Mouse (Mus musculus): ENCODE data around the gene Mical3. TPM values are rescaled to one million over a fixed set of nuclear protein-coding genes. Genes with fewer than 3 reads are reported as not detected.
A peak's percentile ranks its signal among the peaks of the same experiment; 100 is the strongest.
"Not testable (repeated sequence)": the region's sequence is repeated elsewhere in the genome, so short reads cannot be mapped to it uniquely, and the experiment has no call there.

Gene Mical3
- polyA plus RNA-seq, 1 experiment, result 67.4 TPM

DNA sequence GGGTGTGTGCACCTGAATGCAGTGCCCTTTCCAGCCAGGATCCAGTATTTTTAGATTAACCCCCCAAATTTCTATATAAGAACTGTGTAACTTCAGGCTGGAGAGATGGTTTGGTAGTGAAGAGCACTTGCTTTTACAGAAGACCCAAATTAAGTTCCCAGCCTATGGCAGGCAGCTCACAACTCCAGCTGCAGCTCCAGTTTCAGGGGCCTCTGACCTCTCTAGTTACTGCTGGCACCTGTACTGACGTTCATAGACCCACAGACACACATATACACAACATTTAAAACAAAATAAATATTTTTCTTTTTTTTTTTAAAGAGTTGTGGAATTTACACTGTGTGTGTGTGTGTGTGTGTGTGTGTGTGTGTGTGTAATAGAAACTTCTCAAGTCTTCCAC lies 201.4 kb downstream of the Mical3 start:
- H3K4me3 ChIP-seq (ENCODE audit: insufficient read depth, low read length), result no peak overlapping the region
- TF ChIP-seq POLR2A (IDR thresholded peaks at IDR 0.05; ENCODE audit: extremely low read depth, insufficient read depth, low read length), result no peak
- TF ChIP-seq CTCF (IDR thresholded peaks at IDR 0.05; ENCODE audit: extremely low read depth, insufficient read depth, low read length), result no peak
- H3K4me1 ChIP-seq (ENCODE audit: control insufficient read depth, insufficient read depth, low read length), result no peaks in the 10 kb centered on the region
- no peak overlapping the region for H3K27ac ChIP-seq (ENCODE audit: insufficient read depth, low read length)

DNA sequence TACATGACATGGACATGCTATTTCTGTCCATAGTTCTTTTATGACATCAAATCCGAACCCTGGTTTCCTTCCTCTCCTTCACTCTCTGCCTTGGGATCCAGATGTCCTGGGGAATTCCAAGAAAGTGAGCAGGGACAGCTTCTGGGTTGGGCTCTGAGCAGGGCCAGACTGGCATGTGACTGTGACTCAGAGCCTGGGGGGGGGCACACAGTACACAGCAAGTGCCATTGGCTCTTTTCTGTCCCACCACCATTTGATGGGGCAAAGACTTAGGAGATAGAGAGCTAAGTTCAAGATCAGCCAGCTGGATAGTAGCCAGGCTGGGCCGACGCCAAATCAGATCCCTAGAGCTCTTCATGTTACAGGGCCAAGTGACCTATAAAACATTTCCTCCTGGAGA lies 203.0 kb downstream of the Mical3 start:
- Histone ChIP-seq H3K4me3 (ENCODE audit: insufficient read depth, low read length) (no peak overlapping the region), H3K27ac (ENCODE audit: insufficient read depth, low read length) (no peak overlapping the region), H3K4me1 (ENCODE audit: control insufficient read depth, insufficient read depth, low read length) (no peaks in the 10 kb centered on the region)
- TF ChIP-seq CTCF (IDR thresholded peaks at IDR 0.05; ENCODE audit: extremely low read depth, insufficient read depth, low read length), result no peak
- no peak for TF ChIP-seq POLR2A (IDR thresholded peaks at IDR 0.05; ENCODE audit: extremely low read depth, insufficient read depth, low read length)

DNA sequence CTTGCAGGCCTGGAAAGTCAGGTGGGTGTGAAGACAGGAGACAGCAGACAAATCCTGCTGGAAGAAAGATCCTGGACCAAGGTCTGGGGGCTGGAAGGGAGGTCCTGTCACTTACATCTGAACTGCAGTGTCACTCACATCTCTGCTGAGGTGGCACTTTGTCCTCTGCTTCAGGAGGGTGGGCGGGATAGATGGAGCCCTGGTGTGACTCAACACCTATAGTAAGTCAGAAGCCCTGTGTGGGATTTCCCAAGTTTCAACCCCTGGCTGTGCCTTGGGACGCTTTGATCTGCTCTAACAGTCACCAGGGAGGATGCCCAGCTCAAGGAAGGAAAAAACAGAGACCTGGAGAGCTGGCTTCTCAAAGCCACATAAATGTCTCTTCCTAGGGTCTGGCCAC lies 203.9 kb downstream of the Mical3 start:
- TF ChIP-seq CTCF (IDR thresholded peaks at IDR 0.05; ENCODE audit: extremely low read depth, insufficient read depth, low read length) (no peak), POLR2A (IDR thresholded peaks at IDR 0.05; ENCODE audit: extremely low read depth, insufficient read depth, low read length) (no peak)
- Histone ChIP-seq H3K27ac (ENCODE audit: insufficient read depth, low read length) (no peak overlapping the region), H3K4me1 (ENCODE audit: control insufficient read depth, insufficient read depth, low read length) (no peaks in the 10 kb centered on the region), H3K4me3 (ENCODE audit: insufficient read depth, low read length) (no peak overlapping the region)

DNA sequence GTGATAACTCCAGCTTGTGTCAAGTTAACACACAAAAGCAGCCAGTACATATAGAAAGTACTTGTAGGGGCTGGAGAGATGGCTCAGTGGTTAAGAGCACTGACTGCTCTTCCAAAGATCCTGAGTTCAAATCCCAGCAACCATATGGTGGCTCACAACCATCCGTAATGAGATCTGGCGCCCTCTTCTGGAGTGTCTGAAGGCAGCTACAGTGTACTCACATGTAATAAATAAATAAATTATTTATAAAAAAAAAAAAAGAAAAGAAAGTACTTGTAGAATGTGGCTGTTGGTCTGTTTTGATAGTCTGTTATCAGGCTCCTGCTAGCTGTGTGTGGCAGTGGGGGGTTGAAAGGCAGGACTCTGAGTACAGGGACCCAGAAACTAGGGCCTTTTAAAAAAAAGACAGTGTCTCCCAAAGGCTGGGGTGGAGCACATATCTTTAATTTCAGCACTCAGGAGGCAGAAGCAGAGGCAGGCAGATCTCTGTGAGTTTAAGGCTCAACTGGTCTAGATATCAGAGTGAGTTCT lies 205.9 kb downstream of the Mical3 start:
- not testable (repeated sequence) for H3K4me1 ChIP-seq (ENCODE audit: control insufficient read depth, insufficient read depth, low read length); H3K4me3 ChIP-seq (ENCODE audit: insufficient read depth, low read length); H3K27ac ChIP-seq (ENCODE audit: insufficient read depth, low read length)

DNA sequence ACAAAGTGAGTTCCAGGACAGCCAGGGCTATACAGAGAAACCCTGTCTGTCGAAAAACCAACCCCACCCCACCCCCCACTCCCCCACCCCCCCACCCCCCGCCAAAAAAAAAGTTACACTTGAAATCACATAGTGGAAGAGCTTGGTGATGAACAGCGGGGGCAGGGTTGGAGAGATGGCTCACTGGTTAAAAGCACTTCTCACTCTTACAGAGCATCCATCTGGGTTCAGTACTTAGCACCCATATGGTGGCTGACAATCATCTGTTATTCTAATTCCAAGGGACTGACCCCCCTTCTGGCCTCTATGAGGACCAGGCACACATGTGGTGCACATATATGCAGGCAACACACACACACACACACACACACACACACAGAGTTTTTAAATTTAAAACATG lies 212.8 kb downstream of the Mical3 start:
- Histone ChIP-seq H3K27ac (ENCODE audit: insufficient read depth, low read length) (no peak overlapping the region), H3K4me1 (ENCODE audit: control insufficient read depth, insufficient read depth, low read length) (peaks cover 2% of the 10 kb centered on the region; the same call in 1 of the 2 replicates), H3K4me3 (ENCODE audit: insufficient read depth, low read length) (no peak overlapping the region)
- TF ChIP-seq POLR2A (IDR thresholded peaks at IDR 0.05; ENCODE audit: extremely low read depth, insufficient read depth, low read length), result no peak
- no peak for TF ChIP-seq CTCF (IDR thresholded peaks at IDR 0.05; ENCODE audit: extremely low read depth, insufficient read depth, low read length)

DNA sequence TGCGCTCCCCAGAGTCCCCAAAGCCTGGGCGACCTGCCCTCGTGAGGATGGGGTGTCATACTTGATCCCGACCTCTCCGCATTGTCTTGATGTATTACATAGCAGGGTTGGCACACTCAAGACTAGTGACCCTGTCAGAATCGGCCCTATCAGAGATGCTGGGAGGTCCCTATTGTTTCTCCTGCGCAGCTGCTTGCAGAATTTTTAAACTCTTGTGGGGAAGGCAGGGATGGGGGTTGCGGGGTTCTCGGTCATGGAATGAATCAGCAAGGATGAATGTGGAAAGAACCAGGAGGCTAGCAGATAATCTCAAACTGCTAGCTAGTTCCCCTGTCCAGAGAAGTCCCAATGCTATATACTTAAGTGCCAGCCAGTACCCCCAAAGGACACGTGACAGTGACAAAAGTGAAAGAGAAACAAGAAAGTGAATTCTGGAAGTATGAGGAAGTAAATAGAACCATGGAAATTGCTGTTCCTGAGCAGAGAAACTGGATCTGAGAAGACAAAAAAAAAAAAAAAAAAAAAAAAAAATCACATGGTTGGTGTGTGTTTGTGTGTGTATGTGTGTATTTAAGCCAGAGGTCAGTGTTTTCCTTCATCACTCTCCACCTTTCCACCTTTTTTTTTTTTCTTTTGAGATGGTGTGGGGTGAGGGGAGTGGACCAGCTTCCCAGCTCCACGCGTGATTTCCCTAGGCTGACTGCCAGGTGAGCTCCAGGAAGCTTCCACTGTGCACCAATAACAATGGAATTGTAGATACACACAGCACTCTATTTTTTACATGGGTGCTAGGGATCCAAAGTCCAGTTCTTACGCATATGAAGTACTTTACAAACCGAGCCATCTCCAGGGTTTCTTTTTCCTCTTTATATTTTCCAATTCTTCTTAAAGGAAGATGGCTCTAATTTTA lies 213.6 kb downstream of the Mical3 start:
- peak overlapping the region; percentile 62 for H3K4me3 ChIP-seq (ENCODE audit: insufficient read depth, low read length)
- H3K4me1 ChIP-seq (ENCODE audit: control insufficient read depth, insufficient read depth, low read length); H3K27ac ChIP-seq (ENCODE audit: insufficient read depth, low read length): not testable (repeated sequence)

DNA sequence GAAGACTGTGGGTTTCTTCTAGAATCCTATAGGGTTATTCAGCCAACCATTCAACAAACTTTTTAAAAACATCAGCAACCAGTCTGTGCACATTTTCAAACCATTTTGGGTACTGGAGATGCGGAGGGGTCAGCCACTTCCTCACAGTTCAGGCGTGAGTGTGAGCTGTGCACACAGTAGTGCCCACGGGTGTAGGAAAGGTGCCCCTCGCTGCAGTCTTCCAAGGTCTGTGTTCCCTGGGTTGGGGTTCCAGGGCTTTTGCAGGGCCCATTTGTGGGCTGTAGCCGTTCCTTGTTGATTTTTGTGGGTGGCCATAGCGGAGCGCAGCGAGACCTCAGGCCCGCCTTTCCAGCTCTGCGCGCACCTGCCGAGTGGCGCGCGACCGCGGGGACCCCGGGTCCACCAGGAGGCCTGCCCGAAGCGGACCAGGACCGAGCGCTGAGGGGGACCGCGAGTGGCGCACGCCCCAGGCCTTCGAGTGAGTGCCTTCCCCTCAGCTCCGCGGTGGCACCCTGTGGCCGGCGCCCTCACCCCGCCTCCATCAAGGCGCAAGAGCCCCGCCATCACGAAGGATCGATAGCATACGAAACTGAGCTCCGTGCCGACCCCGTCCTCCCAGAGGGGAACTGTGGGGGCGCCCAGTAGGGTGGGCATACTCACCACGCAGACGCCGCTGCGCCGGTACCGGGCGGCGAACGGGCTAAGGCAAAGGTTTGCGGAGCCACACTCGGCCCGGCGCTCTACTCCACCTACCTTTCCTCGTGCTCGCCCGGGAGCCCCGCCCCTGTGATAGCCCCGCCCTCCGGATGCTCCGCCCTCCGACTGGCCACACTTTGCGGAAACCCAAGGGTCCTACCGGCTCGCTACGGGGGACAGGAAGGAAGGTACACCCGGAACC lies 214.5 kb downstream of the Mical3 start, which contains the start of gene Bid:
Bid (minus strand) TSS at position 780 of the 898 bp plus-strand sequence.
- no peak for TF ChIP-seq CTCF (IDR thresholded peaks at IDR 0.05; ENCODE audit: extremely low read depth, insufficient read depth, low read length)
- TF ChIP-seq POLR2A (IDR thresholded peaks at IDR 0.05; ENCODE audit: extremely low read depth, insufficient read depth, low read length), result peak; percentile 13; the same call in 1 of the 2 replicates
- peaks cover 2% of the 10 kb centered on the region; the same call in 1 of the 2 replicates for H3K4me1 ChIP-seq (ENCODE audit: control insufficient read depth, insufficient read depth, low read length)
- peak within 1 kb of the TSS; percentile 62 for H3K4me3 ChIP-seq (ENCODE audit: insufficient read depth, low read length)
- no peak within 1 kb of the TSS for H3K27ac ChIP-seq (ENCODE audit: insufficient read depth, low read length)

GRCm38 (mm10) chr6:120915649-120915975 lies 215.2 kb downstream of the Mical3 start:
- no peak for TF ChIP-seq CTCF (IDR thresholded peaks at IDR 0.05; ENCODE audit: extremely low read depth, insufficient read depth, low read length)
- no peak for TF ChIP-seq POLR2A (IDR thresholded peaks at IDR 0.05; ENCODE audit: extremely low read depth, insufficient read depth, low read length)
- Histone ChIP-seq H3K4me1 (ENCODE audit: control insufficient read depth, insufficient read depth, low read length) (peaks cover 2% of the 10 kb centered on the region; the same call in 1 of the 2 replicates), H3K4me3 (ENCODE audit: insufficient read depth, low read length) (no peak overlapping the region; the same call in 1 of the 2 replicates), H3K27ac (ENCODE audit: insufficient read depth, low read length) (no peak overlapping the region)

GRCm38 (mm10) chr6:120914911-120915648 lies 215.7 kb downstream of the Mical3 start:
- H3K4me3 ChIP-seq (ENCODE audit: insufficient read depth, low read length), result no peak overlapping the region
- peaks cover 2% of the 10 kb centered on the region; the same call in 1 of the 2 replicates for H3K4me1 ChIP-seq (ENCODE audit: control insufficient read depth, insufficient read depth, low read length)
- H3K27ac ChIP-seq (ENCODE audit: insufficient read depth, low read length), result no peak overlapping the region
- peak; percentile 44 for TF ChIP-seq CTCF (IDR thresholded peaks at IDR 0.05; ENCODE audit: extremely low read depth, insufficient read depth, low read length)
- no peak for TF ChIP-seq POLR2A (IDR thresholded peaks at IDR 0.05; ENCODE audit: extremely low read depth, insufficient read depth, low read length)

Measured in cortical plate, adult 2 months (tissue).